Mouse (Mus musculus) ES-E14 (cell line): ENCODE data around the gene Chrne.

Source experiments
- CHD2 ChIP-seq: IDR thresholded peaks from 2 replicates; pipeline ENCODE4 v1.6.1; 2014; ENCODE audit warnings: mild to moderate bottlenecking, low read depth, low read length, inconsistent platforms
- HCFC1 ChIP-seq: IDR thresholded peaks from 2 replicates; pipeline ENCODE4 v1.6.1; 2012; ENCODE audit warnings: low read length, inconsistent platforms, borderline replicate concordance; ENCODE audit not compliant: insufficient read depth
- MAFK ChIP-seq: IDR thresholded peaks from 2 replicates; pipeline ENCODE4 v1.6.1; 2014; ENCODE audit warnings: mild to moderate bottlenecking, low read depth, low read length, inconsistent platforms; ENCODE audit not compliant: insufficient read depth
- ZC3H11A ChIP-seq: IDR thresholded peaks from 2 replicates; pipeline ENCODE4 v1.6.1; 2012; ENCODE audit warnings: low read depth, mild to moderate bottlenecking, inconsistent platforms, low read length, borderline replicate concordance
- ZNF384 ChIP-seq: IDR thresholded peaks from 2 replicates; pipeline ENCODE4 v1.6.1; 2012; ENCODE audit warnings: low read depth, low read length, inconsistent platforms

GRCm38 (mm10) chr11:70577201-70577600 lies 41.8 kb downstream of the Chrne start:
- no peak for TF ChIP-seq HCFC1
- TF ChIP-seq ZNF384, result no peak
- TF ChIP-seq CHD2, result no peak
- TF ChIP-seq ZC3H11A, result no peak
- TF ChIP-seq MAFK, result no peak
